Mouse (Mus musculus) left cerebral cortex, adult 2 months (tissue): Measurements from ENCODE around the gene 1700067K01Rik. TPM values are rescaled to one million over a fixed set of nuclear protein-coding genes. Genes with fewer than 3 reads are reported as not detected.
"Not testable (repeated sequence)": the region's sequence is repeated elsewhere in the genome, so short reads cannot be mapped to it uniquely, and the experiment has no call there.

Experiments
- DNase-seq, 2 experiments: peaks; one replicate each; pipeline ENCODE4 v3.0.0; 2021 to 2022; ENCODE audit warnings: low spot score in 2 of 2, mixed read lengths in 1 of 2; ENCODE audit errors: extremely low spot score in 1 of 2
- H3K27ac ChIP-seq: fragments of 200-600 bp; 2 replicates; pipeline ENCODE4 v1.8.1; 2022
- H3K4me3 ChIP-seq: fragments of 200-600 bp; 2 replicates; pipeline ENCODE4 v1.8.1; 2022
- CTCF ChIP-seq: fragments of 200-600 bp; IDR thresholded peaks from 2 replicates; pipeline ENCODE4 v1.8.1; 2022; ENCODE audit warnings: antibody characterized with exemption, mild to moderate bottlenecking, moderate library complexity
- intact Hi-C: fragments of 180-260 bp; cut with DNase I; formaldehyde crosslinking; loops from one replicate; pipeline ENCODE4 v1.15.1; 2025
- total RNA-seq, 2 experiments: library from RNA; stranded (reverse); gene quantifications; 2 replicates each; pipeline ENCODE4 v1.2.3; 2021

The 1700067K01Rik gene
- total RNA-seq, 2 experiments from 2014 or later: 0.41 TPM; not detected in 1

GRCm38 (mm10) chr8:84003612-84004246 is 2.4 kb downstream of the 1700067K01Rik start:
- no peak for DNase-seq
- Histone ChIP-seq H3K27ac (peak overlapping the region; percentile 88), H3K4me3 (peak overlapping the region; percentile 84)
- intact Hi-C loops: no loop called here
- TF ChIP-seq CTCF: no peak

GRCm38 (mm10) chr8:84004533-84005201 is 3.4 kb downstream of the 1700067K01Rik start:
- no peak for TF ChIP-seq CTCF
- Histone ChIP-seq H3K27ac (peak overlapping the region; percentile 88), H3K4me3 (peak overlapping the region; percentile 84)
- intact Hi-C loops: no loop called here
- DNase-seq: peak; percentile 89 to 92

GRCm38 (mm10) chr8:84005502-84005901 is 4.2 kb downstream of the 1700067K01Rik start:
- DNase-seq, H3K4me3 ChIP-seq, H3K27ac ChIP-seq, intact Hi-C loops: not testable (repeated sequence)

GRCm38 (mm10) chr8:84008362-84008761 is 7.1 kb downstream of the 1700067K01Rik start:
- intact Hi-C loops: no loop called here
- TF ChIP-seq CTCF: peak; percentile 1
- no peak overlapping the region for H3K27ac ChIP-seq
- no peak for DNase-seq
- no peak overlapping the region for H3K4me3 ChIP-seq

- peak; percentile 98 for TF ChIP-seq CTCF
- intact Hi-C loops: no loop called here
- no peak overlapping the region for H3K4me3 ChIP-seq
- DNase-seq: peak; percentile 81 to 89
- H3K27ac ChIP-seq: no peak overlapping the region
Measured at GRCm38 (mm10) chr8:84009876-84010275, 8.6 kb downstream of the 1700067K01Rik start.

- H3K27ac ChIP-seq: no peak overlapping the region
- H3K4me3 ChIP-seq: peak overlapping the region; percentile 54
- peak; percentile 83 for TF ChIP-seq CTCF
- DNase-seq: peak; percentile 70 to 76
- intact Hi-C loops: no loop called here
Measured at GRCm38 (mm10) chr8:84010625-84011611, 9.6 kb downstream of the 1700067K01Rik start.

GRCm38 (mm10) chr8:84011705-84012498 is 10.6 kb downstream of the 1700067K01Rik start, which contains the start of gene 2210011C24Rik:
2210011C24Rik (minus strand) TSS chr8:84012171.
- intact Hi-C loops: no loop called here

GRCm38 (mm10) chr8:84012499-84013165 is 11.3 kb downstream of the 1700067K01Rik start:
- TF ChIP-seq CTCF: no peak
- no peak overlapping the region for H3K4me3 ChIP-seq
- intact Hi-C loops: no loop called here

More at GRCm38 (mm10) chr8:84011705-84012498, 10.6 kb downstream of the 1700067K01Rik start, which contains the start of gene 2210011C24Rik:
- no peak for TF ChIP-seq CTCF
- H3K27ac ChIP-seq: no peak within 1 kb of the TSS
- no peak for DNase-seq
- H3K4me3 ChIP-seq: peak within 1 kb of the TSS; percentile 54

GRCm38 (mm10) chr8:84015833-84016232 is 14.5 kb downstream of the 1700067K01Rik start:
- Histone ChIP-seq H3K27ac (no peak overlapping the region), H3K4me3 (no peak overlapping the region)
- no peak; the same call in 1 of the 2 replicates for TF ChIP-seq CTCF
- intact Hi-C loops: no loop called here
- no peak for DNase-seq

More at GRCm38 (mm10) chr8:84012499-84013165, 11.3 kb downstream of the 1700067K01Rik start:
- no peak overlapping the region for H3K27ac ChIP-seq
- no peak for DNase-seq

GRCm38 (mm10) chr8:84019738-84020137 is 18.4 kb downstream of the 1700067K01Rik start:
- intact Hi-C loops: no loop called here
- no peak for DNase-seq

More at GRCm38 (mm10) chr8:84019738-84020137, 18.4 kb downstream of the 1700067K01Rik start:
- Histone ChIP-seq H3K27ac (no peak overlapping the region), H3K4me3 (no peak overlapping the region)
- no peak for TF ChIP-seq CTCF
